Mouse (Mus musculus) MEL (cell line): ENCODE results near the gene Stac2. TPM values are rescaled to one million over a fixed set of nuclear protein-coding genes. Genes with fewer than 3 reads are reported as not detected.

Experiments used
- DNase-seq: peaks from one replicate; pipeline ENCODE4 v3.0.0; 2011; ENCODE audit warnings: low read depth, low spot score
- H3K27ac ChIP-seq: 2 replicates; pipeline ENCODE4 v1.5.1; 2012; ENCODE audit warnings: low read depth, mild to moderate bottlenecking, control low read depth, low read length, moderate library complexity; ENCODE audit not compliant: control insufficient read depth
- H3K27me3 ChIP-seq, 2 experiments: fragments of 150-350 bp in 1 of 2; sonication (generic) in 1 of 2; 2 replicates each; pipeline ENCODE4 v1.6.1; 2012; ENCODE audit warnings: low read length in 2 of 2, mild to moderate bottlenecking in 2 of 2, improper control_type of control experiment in 1 of 2, moderate library complexity in 1 of 2; ENCODE audit not compliant: insufficient read depth in 2 of 2, control insufficient read depth in 1 of 2
- H3K36me3 ChIP-seq, 2 experiments: 2 replicates each; pipeline ENCODE4 v1.6.1; 2012 to 2014; ENCODE audit warnings: low read length in 2 of 2, improper control_type of control experiment in 1 of 2, inconsistent platforms in 1 of 2, mild to moderate bottlenecking in 1 of 2; ENCODE audit not compliant: insufficient read depth in 2 of 2, control insufficient read depth in 1 of 2
- H3K4me1 ChIP-seq, 2 experiments: fragments of 150-350 bp in 1 of 2; sonication (generic) in 1 of 2; 2 replicates each; pipeline ENCODE4 v1.6.1; 2012; ENCODE audit warnings: low read length in 2 of 2, improper control_type of control experiment in 1 of 2, mild to moderate bottlenecking in 1 of 2; ENCODE audit not compliant: insufficient read depth in 2 of 2, control insufficient read depth in 1 of 2
- H3K4me3 ChIP-seq, 2 experiments: fragments of 150-350 bp in 1 of 2; sonication (generic) in 1 of 2; 2 replicates each; pipeline ENCODE4 v1.5.1; 2012; ENCODE audit warnings: low read depth in 2 of 2, low read length in 2 of 2, mild to moderate bottlenecking in 2 of 2, moderate library complexity in 2 of 2, control low read depth in 1 of 2, improper control_type of control experiment in 1 of 2; ENCODE audit not compliant: control insufficient read depth in 1 of 2, insufficient read depth in 1 of 2
- H3K79me2 ChIP-seq: 2 replicates; pipeline ENCODE4 v1.6.1; 2012; ENCODE audit warnings: mild to moderate bottlenecking, low read length, moderate library complexity; ENCODE audit not compliant: control insufficient read depth, poor library complexity, insufficient read depth
- H3K9ac ChIP-seq: 2 replicates; pipeline ENCODE4 v1.6.1; 2012; ENCODE audit warnings: low read depth, mild to moderate bottlenecking, control low read depth, low read length, moderate library complexity; ENCODE audit not compliant: control insufficient read depth, poor library complexity, severe bottlenecking
- H3K9me3 ChIP-seq: fragments of 150-350 bp; sonication (generic); replicated peaks from 2 replicates; pipeline ENCODE4 v1.6.1; 2012; ENCODE audit warnings: mild to moderate bottlenecking, low read length, improper control_type of control experiment, moderate library complexity; ENCODE audit not compliant: insufficient read depth
- BHLHE40 ChIP-seq: IDR thresholded peaks from 2 replicates; pipeline ENCODE4 v1.6.1; 2012; ENCODE audit warnings: low read depth, mild to moderate bottlenecking, inconsistent platforms, low read length, improper control_type of control experiment, borderline replicate concordance
- CHD1 ChIP-seq: IDR thresholded peaks from 2 replicates; pipeline ENCODE4 v1.6.1; 2012; ENCODE audit warnings: low read depth, mild to moderate bottlenecking, inconsistent platforms, low read length, improper control_type of control experiment
- CTCF ChIP-seq, 3 experiments: IDR thresholded peaks in 2 of 3; conservative IDR thresholded peaks in 1 of 3; 2 replicates each; pipeline ENCODE4 v1.5.1; 2011 to 2012; ENCODE audit warnings: low read length in 3 of 3, low read depth in 2 of 3, mild to moderate bottlenecking in 2 of 3, improper control_type of control experiment in 1 of 3, inconsistent platforms in 1 of 3, mixed read lengths in 1 of 3, moderate library complexity in 1 of 3; ENCODE audit not compliant: control insufficient read depth in 1 of 3, insufficient read depth in 1 of 3, poor library complexity in 1 of 3, severe bottlenecking in 1 of 3
- ELF1 ChIP-seq: IDR thresholded peaks from 2 replicates; pipeline ENCODE4 v1.6.1; 2014; ENCODE audit warnings: low read depth, mild to moderate bottlenecking, inconsistent platforms, low read length, improper control_type of control experiment, moderate library complexity
- EP300 ChIP-seq, 2 experiments: IDR thresholded peaks; 2 replicates each; pipeline ENCODE4 v1.6.1; 2011; ENCODE audit warnings: improper control_type of control experiment in 2 of 2, low read length in 2 of 2, low read depth in 1 of 2, mild to moderate bottlenecking in 1 of 2
- ETS1 ChIP-seq: IDR thresholded peaks from 2 replicates; pipeline ENCODE4 v1.6.1; 2012; ENCODE audit warnings: low read depth, mild to moderate bottlenecking, inconsistent platforms, low read length, improper control_type of control experiment, moderate library complexity
- JUND ChIP-seq: IDR thresholded peaks from 2 replicates; pipeline ENCODE4 v1.6.1; 2011; ENCODE audit warnings: low read depth, mild to moderate bottlenecking, improper control_type of control experiment, low read length
- KAT2A ChIP-seq: conservative IDR thresholded peaks from 2 replicates; pipeline ENCODE4 v1.6.1; 2012; ENCODE audit warnings: low read depth, low read length, improper control_type of control experiment, inconsistent platforms
- MAFK ChIP-seq: IDR thresholded peaks from 2 replicates; pipeline ENCODE4 v1.6.1; 2011; ENCODE audit warnings: low read depth, mild to moderate bottlenecking, low read length, improper control_type of control experiment, borderline replicate concordance
- MAZ ChIP-seq: IDR thresholded peaks from 2 replicates; pipeline ENCODE4 v1.6.1; 2012; ENCODE audit warnings: low read depth, mild to moderate bottlenecking, inconsistent platforms, low read length, improper control_type of control experiment
- MXI1 ChIP-seq: IDR thresholded peaks from 2 replicates; pipeline ENCODE4 v1.6.1; 2011; ENCODE audit warnings: mild to moderate bottlenecking, low read depth, low read length, improper control_type of control experiment
- NELFE ChIP-seq: IDR thresholded peaks from 2 replicates; pipeline ENCODE4 v1.6.1; 2011; ENCODE audit warnings: low read depth, low read length, improper control_type of control experiment
- SIN3A ChIP-seq: IDR thresholded peaks from 2 replicates; pipeline ENCODE4 v1.6.1; 2012; ENCODE audit warnings: low read length, improper control_type of control experiment, inconsistent platforms
- USF2 ChIP-seq, 2 experiments: IDR thresholded peaks; 2 replicates each; pipeline ENCODE4 v1.6.1; 2011 to 2012; ENCODE audit warnings: improper control_type of control experiment in 2 of 2, low read length in 2 of 2, borderline replicate concordance in 1 of 2, inconsistent platforms in 1 of 2, low read depth in 1 of 2, mild to moderate bottlenecking in 1 of 2; ENCODE audit not compliant: insufficient read depth in 1 of 2
- ZKSCAN1 ChIP-seq: IDR thresholded peaks from 2 replicates; pipeline ENCODE4 v1.6.1; 2012; ENCODE audit warnings: low read depth, mild to moderate bottlenecking, inconsistent platforms, low read length, improper control_type of control experiment, moderate library complexity
- ZMIZ1 ChIP-seq: IDR thresholded peaks from 2 replicates; pipeline ENCODE4 v1.6.1; 2012; ENCODE audit warnings: low read depth, mild to moderate bottlenecking, inconsistent platforms, low read length, improper control_type of control experiment, moderate library complexity
- polyA plus RNA-seq, 2 experiments: library from polyadenylated mRNA; stranded (reverse) in 1 of 2; unstranded in 1 of 2; fragments of >175 nt in 1 of 2; fragments of >200 nt in 1 of 2; gene quantifications; 2 replicates each; pipeline versions ENCODE4 v1.2.1 to v1.2.4; 2012; ENCODE audit warnings: low replicate concordance in 2 of 2, low read depth in 1 of 2; ENCODE audit not compliant: insufficient read length in 2 of 2, insufficient read depth in 1 of 2, missing spikeins in 1 of 2
- total RNA-seq: library from RNA; depleted of rRNA; stranded (reverse); fragments of 300-350 nt; gene quantifications from 2 replicates; pipeline ENCODE4 v1.2.3, GENCODE M21; 2012

Gene Stac2
- total and polyA plus RNA-seq, 3 experiments, result 0.04 TPM; not detected in 2

DNA sequence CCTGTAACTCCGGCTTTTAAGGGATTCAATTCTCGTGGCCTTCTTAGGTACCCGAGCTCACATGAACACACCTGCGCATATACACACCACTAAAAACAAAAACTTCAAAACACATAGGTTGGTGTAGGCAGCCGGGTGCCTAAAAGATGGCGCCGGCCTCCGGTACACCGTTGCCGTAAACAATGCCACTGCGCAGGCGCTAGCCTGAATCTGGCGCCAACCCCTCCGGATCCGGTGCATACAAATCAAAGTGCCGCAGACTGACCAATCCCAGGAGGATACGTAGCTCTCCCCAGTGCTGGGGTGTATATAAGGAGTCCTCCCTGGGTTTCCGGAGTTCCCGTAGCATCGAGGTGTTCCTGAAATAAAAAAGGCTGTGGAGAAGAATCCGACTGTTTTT is 14.0 kb upstream of the Stac2 start:
- Histone ChIP-seq H3K27ac (no peak overlapping the region), H3K4me1 (no peaks in the 10 kb centered on the region), H3K27me3 (no peaks in the 10 kb centered on the region), H3K9me3 (no peaks in the 10 kb centered on the region), H3K9ac (no peak overlapping the region), H3K36me3 (no peaks in the 10 kb centered on the region), H3K4me3 (no peak overlapping the region), H3K79me2 (no peaks in the 10 kb centered on the region)
- TF ChIP-seq ZKSCAN1 (no peak), SIN3A (no peak), USF2 (IDR thresholded peaks at IDR 0.05; ENCODE audit: borderline replicate concordance in 1 of 2, insufficient read depth in 1 of 2, low read depth in 1 of 2, low read length in 2 of 2) (no peak), MXI1 (no peak), BHLHE40 (no peak), EP300 (IDR thresholded peaks at IDR 0.05; ENCODE audit: low read depth in 1 of 2, low read length in 2 of 2) (no peak), ZMIZ1 (no peak), ELF1 (no peak), NELFE (no peak), KAT2A (no peak), CTCF (IDR thresholded peaks at IDR 0.05 in 2 of 3, conservative IDR thresholded peaks at IDR 0.05 in 1 of 3; ENCODE audit: control insufficient read depth in 1 of 3, insufficient read depth in 1 of 3, low read depth in 2 of 3, low read length in 3 of 3, poor library complexity in 1 of 3, severe bottlenecking in 1 of 3) (no peak), JUND (no peak), ETS1 (no peak), MAFK (no peak)
- DNase-seq, result no peak

DNA sequence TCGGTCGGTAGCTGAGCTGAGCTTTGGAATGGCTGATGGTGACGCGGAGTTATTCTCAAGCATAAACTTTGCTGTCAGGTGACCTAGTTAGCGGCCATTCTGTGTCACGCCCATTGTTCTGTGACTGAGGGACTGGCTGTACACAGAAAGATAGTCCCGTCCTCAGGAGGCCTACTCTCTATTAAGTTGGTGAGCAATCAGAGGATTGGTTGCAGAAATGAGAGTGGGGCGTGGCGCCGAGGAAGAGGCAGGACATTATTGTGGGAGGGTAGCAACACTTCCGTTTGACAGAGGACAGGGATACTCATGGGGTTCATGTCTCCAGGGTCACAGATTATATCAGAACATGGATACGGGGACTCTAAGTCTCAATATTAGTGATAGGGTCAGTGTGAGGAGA is 12.9 kb upstream of the Stac2 start:
- Histone ChIP-seq H3K36me3 (no peaks in the 10 kb centered on the region), H3K27me3 (no peaks in the 10 kb centered on the region), H3K4me3 (no peak overlapping the region), H3K27ac (no peak overlapping the region), H3K79me2 (no peaks in the 10 kb centered on the region), H3K9me3 (no peaks in the 10 kb centered on the region), H3K9ac (no peak overlapping the region), H3K4me1 (no peaks in the 10 kb centered on the region)
- no peak for TF ChIP-seq NELFE
- no peak for TF ChIP-seq MAZ
- no peak for TF ChIP-seq CHD1
- DNase-seq, result no peak
